Mouse (Mus musculus) intestine, embryonic 14.5 days (tissue): Measurements from ENCODE around the gene Slc35a5. TPM values are rescaled to one million over a fixed set of nuclear protein-coding genes. Genes with fewer than 3 reads are reported as not detected.

Experiments
- ATAC-seq: fragments of 200-750 bp; cut with Nextera tagmentation; replicated peaks from 2 replicates; pipeline ENCODE4 v1.8.0; 2017; ENCODE audit warnings: low read depth, moderate number of reproducible peaks, moderate TSS enrichment, moderate library complexity; ENCODE audit not compliant: low FRiP score, low TSS enrichment
- DNase-seq: peaks from one replicate; pipeline ENCODE4 v3.0.0-alpha.2; 2018; ENCODE audit warnings: low spot score
- H3K27ac ChIP-seq: fragments of 300-500 bp; sonication (generic); 2 replicates; pipeline ENCODE4 v1.5.1; 2014; ENCODE audit warnings: low read depth, mild to moderate bottlenecking, control low read depth
- H3K27me3 ChIP-seq: fragments of 300-500 bp; sonication (generic); replicated peaks from 2 replicates; pipeline ENCODE4 v1.6.1; 2014; ENCODE audit warnings: low read length, control low read depth; ENCODE audit not compliant: control insufficient read depth, insufficient read depth
- H3K36me3 ChIP-seq: fragments of 300-500 bp; sonication (generic); 2 replicates; pipeline ENCODE4 v1.6.1; 2014; ENCODE audit warnings: low read length, control low read depth; ENCODE audit not compliant: control insufficient read depth, insufficient read depth
- H3K4me1 ChIP-seq: fragments of 300-500 bp; sonication (generic); replicated peaks from 2 replicates; pipeline ENCODE4 v1.6.1; 2014; ENCODE audit warnings: low read length, control low read depth, mixed read lengths; ENCODE audit not compliant: control insufficient read depth, insufficient read depth
- H3K4me2 ChIP-seq: fragments of 300-500 bp; sonication (generic); 2 replicates; pipeline ENCODE4 v1.6.1; 2014; ENCODE audit warnings: low read length
- H3K4me3 ChIP-seq: fragments of 300-500 bp; sonication (generic); 2 replicates; pipeline ENCODE4 v1.5.1; 2014; ENCODE audit warnings: low read depth, low read length, control low read depth, mixed read lengths
- H3K9ac ChIP-seq: fragments of 300-500 bp; sonication (generic); 2 replicates; pipeline ENCODE4 v1.6.1; 2014; ENCODE audit warnings: mild to moderate bottlenecking, low read length
- H3K9me3 ChIP-seq: fragments of 300-500 bp; sonication (generic); 2 replicates; pipeline ENCODE4 v1.6.1; 2016; ENCODE audit warnings: low read length, control low read depth; ENCODE audit not compliant: control insufficient read depth
- WGBS: fragments of 180-500 bp; shearing (Covaris S2); extraction: QIAGEN DNeasy Blood & Tissue Kit; methylation state at CpG from one replicate; pipeline ENCODE4 v1.1.7; 2014; 5-methylcytosine and 5-hydroxymethylcytosine counted together
- polyA plus RNA-seq: library from polyadenylated mRNA; unstranded; fragments of >200 nt; fragmentation: Nextera tagmentation; extraction: Ambion mirVana; gene quantifications from 2 replicates; pipeline ENCODE4 v1.2.1, GENCODE M21; 2014

Gene Slc35a5
- polyA plus RNA-seq, 1 experiment from 2014 or later = 18.9 TPM

- H3K4me1 ChIP-seq = peaks cover 15% of the 10 kb centered on the region
- DNase-seq = peak; percentile 79
- WGBS = 7% methylated on average over 10 of the region's 10 CpGs
- no peak overlapping the region for H3K27ac ChIP-seq
- 0 out of 2 replicates have a peak overlapping the region, but pooled peaks have one; percentile 13 for H3K4me2 ChIP-seq
- H3K9me3 ChIP-seq = no peaks in the 10 kb centered on the region
- no peaks in the 10 kb centered on the region for H3K36me3 ChIP-seq
- H3K4me3 ChIP-seq = no peak overlapping the region
- H3K9ac ChIP-seq = no peak overlapping the region
- H3K27me3 ChIP-seq = no peaks in the 10 kb centered on the region
- peak; percentile 68 for ATAC-seq
Observed at GRCm38 (mm10) chr16:45090005-45090404, 68.5 kb downstream of the Slc35a5 start.

Other genes with a start within 250 kb of the Slc35a5 start
- 0.42 TPM in 1 of 2 replicates, not detected in the other for gene Cd200r3, start 215.0 kb downstream of the Slc35a5 start, polyA plus RNA-seq
- gene Ccdc80, start 65.3 kb downstream of the Slc35a5 start, polyA plus RNA-seq = 78.4 and 80.1 TPM in 2 replicates
- 30.9 and 31.7 TPM in 2 replicates for gene Atg3, start 79 bp upstream of the Slc35a5 start, polyA plus RNA-seq
- 0.34 and 0.39 TPM in 2 replicates for gene Btla, start 65.6 kb upstream of the Slc35a5 start, polyA plus RNA-seq